Mouse (Mus musculus) liver, adult 2 months (tissue): ENCODE data around the gene Chst15.

Experiments
- CTCF ChIP-seq: fragments of 200-500 bp; IDR thresholded peaks from 2 replicates; pipeline ENCODE4 v1.5.1; 2011; ENCODE audit warnings: low read depth, low read length, control low read depth
- POLR2A ChIP-seq: fragments of 200-500 bp; IDR thresholded peaks from 2 replicates; pipeline ENCODE4 v1.6.1; 2011; ENCODE audit warnings: low read length, control low read depth; ENCODE audit not compliant: insufficient read depth; ENCODE audit errors: extremely low read depth

DNA sequence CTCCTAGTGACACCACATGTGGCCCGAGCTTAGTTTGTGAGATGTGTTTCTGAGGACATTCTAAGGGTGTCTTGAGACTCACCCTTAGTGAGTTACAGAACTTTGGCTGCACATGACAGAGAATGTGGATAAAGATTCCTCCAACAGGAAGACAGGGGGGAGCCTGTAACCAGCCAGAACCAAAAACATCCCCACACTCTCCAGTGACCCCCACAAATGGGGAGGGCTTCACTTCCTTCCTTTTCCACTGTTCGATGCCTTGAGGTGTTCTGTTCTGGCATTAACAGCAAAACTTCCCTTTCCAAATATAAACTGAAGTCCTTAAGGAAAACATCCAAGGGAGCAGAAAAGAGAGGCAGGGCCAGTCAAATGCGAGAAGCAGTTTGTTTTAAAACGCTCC is 79.8 kb downstream of the Chst15 start:
- TF ChIP-seq POLR2A, result no peak
- TF ChIP-seq CTCF, result no peak
